Mouse (Mus musculus): ENCODE measurements around the gene Taf11.

The Taf11 gene

GRCm38 (mm10) chr17:27916366-27916765 is 6.7 kb upstream of the Taf11 start:
- DNase-seq = no peak

DNA sequence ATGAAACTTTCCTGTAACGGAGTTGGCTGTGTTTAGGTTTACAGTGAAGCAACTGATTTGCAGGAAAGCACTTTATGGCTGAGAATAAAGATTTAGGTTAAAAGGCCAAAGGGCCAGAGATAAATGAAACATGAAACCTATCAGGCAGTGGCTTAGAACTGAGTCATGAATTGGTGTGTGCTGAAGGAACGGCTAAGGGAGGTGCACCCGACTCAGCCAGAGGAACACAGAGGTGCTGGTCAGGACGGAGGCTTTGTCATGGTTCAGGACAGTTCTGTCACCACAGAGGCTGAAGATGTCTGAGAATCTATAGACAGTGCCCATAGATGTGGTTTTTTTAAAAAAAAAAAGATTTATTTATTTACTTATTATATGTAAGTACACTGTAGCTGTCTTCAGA is 5.1 kb upstream of the Taf11 start:
- DNase-seq = no peak

DNA sequence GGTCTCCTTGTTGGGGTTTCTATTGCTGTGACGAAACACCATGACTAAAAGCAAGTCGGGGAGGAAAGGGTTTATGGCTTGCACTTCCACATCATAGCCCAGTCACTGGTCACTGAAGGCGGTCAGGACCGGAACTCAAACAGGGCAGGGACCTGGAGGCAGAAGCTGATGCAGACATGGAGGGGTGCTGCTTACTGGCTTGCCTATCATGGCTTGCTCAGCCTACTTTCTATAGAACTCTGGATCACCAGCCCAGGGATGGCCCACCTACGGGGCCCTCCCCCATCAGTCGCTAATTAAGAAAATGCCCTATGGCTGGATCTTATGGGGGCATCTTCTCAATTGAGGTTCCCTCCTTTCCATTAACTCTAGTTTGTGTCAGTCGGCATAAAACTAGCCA is 1.7 kb upstream of the Taf11 start:
- no peak for DNase-seq

DNA sequence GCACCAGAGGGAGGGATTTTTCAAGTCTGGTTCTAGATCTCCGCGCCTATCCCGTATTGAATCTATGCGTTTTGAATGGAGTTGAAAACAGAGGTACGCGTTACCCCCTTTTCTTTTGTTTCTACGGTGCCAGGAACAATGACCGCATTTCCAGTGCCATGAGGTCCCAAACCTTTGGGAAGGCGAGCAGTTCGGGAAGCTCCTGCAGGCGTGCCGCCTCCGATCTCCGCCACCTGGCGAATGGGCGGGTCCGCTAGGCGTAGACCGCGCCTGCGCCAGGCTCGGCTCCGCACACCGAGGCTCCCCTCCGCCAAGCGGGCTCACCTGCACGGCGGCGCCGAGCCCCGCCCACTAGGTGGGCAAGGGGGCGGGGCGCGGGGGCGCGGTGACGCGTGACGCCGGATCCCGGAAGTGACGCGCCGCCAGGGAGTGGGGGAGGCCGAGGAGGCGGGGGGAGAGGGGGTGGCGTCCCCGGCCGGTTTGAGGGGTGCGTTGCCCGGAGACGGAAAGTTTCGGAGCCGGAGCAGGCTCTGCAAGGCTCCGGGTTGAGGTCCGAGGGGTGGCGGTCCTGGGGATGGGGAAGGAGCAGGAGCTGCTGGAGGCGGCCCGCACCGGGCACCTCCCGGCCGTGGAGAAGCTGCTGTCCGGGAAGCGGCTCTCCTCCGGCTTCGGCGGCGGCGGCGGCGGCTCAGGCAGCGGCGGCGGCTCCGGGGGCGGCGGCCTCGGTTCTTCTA is 589 bp downstream of the Taf11 start, which contains the start of gene Anks1:
Gene Anks1 (plus strand): TSS at position 419 of the 734 bp plus-strand sequence.
- DNase-seq = peak; percentile 72

- DNase-seq = no peak
These were observed 1.3 kb downstream of the Taf11 start for GRCm38 (mm10) chr17:27908206-27908887.

GRCm38 (mm10) chr17:27907512-27908205 is 2.0 kb downstream of the Taf11 start:
- peak; percentile 93 for DNase-seq

GRCm38 (mm10) chr17:27886499-27887210 is 23.0 kb downstream of the Taf11 start:
- DNase-seq = no peak

GRCm38 (mm10) chr17:27883994-27884393 is 25.6 kb downstream of the Taf11 start:
- DNase-seq = no peak

GRCm38 (mm10) chr17:27883129-27883528 is 26.5 kb downstream of the Taf11 start:
- no peak for DNase-seq

GRCm38 (mm10) chr17:27881518-27881917 is 28.1 kb downstream of the Taf11 start:
- no peak for DNase-seq

GRCm38 (mm10) chr17:27874510-27874909 is 35.1 kb downstream of the Taf11 start:
- DNase-seq = no peak

DNA sequence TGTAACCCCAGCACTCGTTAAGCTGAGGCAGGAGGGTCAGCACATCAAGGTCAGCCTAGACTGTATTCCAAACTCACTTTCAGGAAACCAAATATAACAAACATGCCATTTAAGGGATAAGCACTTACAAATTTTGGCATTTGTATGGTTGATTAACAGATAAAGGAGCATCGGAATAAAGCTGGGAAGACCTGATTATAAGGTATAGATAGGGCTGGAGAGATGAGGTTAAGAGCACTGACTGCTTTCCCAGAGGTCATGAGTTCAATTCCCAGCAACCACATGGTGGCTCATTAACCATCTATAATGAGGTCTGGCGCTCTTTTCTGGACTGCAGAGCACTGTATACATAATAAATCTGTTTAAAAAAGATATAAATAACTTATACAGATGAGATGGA is 36.1 kb downstream of the Taf11 start:
- no peak for DNase-seq

DNA sequence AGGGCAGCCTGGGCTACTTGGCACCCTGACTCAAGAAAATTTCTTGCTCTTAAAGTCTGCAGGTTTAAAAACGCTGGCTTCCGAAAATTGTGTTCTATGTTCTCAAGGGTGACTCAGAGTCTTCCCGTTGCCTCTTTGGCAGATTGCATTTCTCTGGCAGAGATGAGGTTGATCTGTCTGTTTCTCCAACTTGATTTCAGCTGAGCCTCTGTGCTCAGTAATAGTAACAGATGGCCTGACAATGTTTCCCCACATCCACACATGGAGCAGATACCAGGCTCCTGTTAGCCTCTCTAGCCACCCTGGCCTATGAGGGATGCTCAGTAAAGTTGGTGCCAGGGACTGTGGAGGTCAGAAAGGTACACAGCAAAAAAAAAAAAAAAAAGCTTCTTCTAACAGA is 37.8 kb downstream of the Taf11 start:
- peak; percentile 78 for DNase-seq

DNA sequence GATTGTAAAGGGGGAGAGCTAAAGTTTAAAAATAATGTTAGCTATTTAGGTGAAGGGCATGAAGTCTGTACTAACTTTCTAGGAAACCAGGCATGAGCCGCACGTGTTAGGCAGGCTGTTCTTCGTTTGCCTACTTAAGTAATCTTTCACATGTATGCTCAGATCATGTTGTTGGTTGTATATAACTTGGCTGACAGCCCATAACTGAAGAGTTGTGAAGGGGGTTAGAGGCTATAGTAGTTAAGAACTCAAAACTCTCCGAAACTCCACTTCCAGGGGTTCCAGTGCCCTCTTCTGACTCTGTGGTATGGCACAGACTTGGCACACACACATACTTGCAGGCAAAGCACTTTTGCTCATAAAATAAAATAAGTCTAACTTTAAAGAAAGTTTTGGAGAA is 42.9 kb downstream of the Taf11 start:
- DNase-seq = no peak

GRCm38 (mm10) chr17:27865461-27865860 is 44.2 kb downstream of the Taf11 start:
- no peak for DNase-seq

GRCm38 (mm10) chr17:27859131-27859530 is 50.5 kb downstream of the Taf11 start:
- DNase-seq = no peak

- no peak for DNase-seq
These were observed 51.8 kb downstream of the Taf11 start for GRCm38 (mm10) chr17:27857649-27858475.

DNA sequence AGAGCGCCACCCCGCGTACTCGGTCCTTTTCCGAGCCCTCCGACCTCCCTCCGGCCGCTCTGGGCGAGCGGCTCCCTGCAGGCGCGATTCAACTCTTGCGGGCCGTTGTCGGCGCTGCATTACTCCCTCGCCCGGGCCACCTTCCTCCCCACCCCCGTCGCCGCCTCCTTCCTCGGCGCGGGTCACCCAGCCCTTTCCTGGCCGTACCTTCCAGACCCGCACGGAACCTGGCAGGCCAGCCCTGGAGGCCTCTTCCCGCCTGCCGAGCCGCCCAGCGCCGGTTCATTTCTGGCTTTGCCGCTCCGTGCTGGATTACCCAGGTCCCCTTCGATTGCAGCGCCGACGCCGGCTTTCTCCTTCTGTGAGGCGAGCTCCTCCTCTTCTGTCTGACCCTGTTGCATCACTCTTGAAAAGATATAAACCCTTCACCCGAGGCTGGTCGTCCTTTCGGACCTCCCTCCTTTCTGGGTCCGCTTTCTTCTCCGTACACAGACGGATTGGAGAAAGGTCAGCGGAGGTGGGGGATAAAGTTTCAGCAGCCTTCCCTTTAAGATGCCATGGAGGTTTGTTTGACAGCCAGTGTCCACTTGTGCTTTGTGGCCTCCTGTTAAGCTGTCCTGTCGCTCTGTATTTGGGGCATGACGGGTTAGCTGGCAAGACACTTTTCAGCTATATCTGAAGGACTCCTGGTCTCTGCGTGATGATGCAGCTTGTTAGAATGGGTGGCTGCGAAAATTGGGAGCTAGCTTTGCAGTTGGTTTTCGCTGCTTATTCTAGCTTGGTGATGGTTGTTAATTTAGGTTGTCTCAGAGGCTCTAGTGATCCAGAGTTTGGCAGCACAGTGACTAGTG is 52.6 kb downstream of the Taf11 start:
- peak; percentile 15 for DNase-seq

- peak; percentile 72 for DNase-seq
These were observed 53.3 kb downstream of the Taf11 start, which contains the start of gene Uhrf1bp1 for GRCm38 (mm10) chr17:27856265-27856797. TSS of gene Uhrf1bp1 (plus strand) at chr17:27856441.
